Mouse (Mus musculus) myocyte (in vitro differentiated cells): ENCODE results near the gene Rnf145. TPM values are rescaled to one million over a fixed set of nuclear protein-coding genes. Genes with fewer than 3 reads are reported as not detected.

Source experiments
- H3K27me3 ChIP-seq: one replicate; pipeline ENCODE4 v1.6.1; 2011; ENCODE audit not compliant: control insufficient read depth, insufficient read depth, insufficient read length
- H3K36me3 ChIP-seq: one replicate; pipeline ENCODE4 v1.6.1; 2011; ENCODE audit not compliant: control insufficient read depth, insufficient read depth
- H3K4me2 ChIP-seq: one replicate; pipeline ENCODE4 v1.6.1; 2011; ENCODE audit warnings: low read depth, control low read depth
- H3K4me3 ChIP-seq: one replicate; pipeline ENCODE4 v1.5.1; 2011; ENCODE audit warnings: mild to moderate bottlenecking, control low read depth, moderate library complexity
- H3K79me2 ChIP-seq: one replicate; pipeline ENCODE4 v1.6.1; 2011; ENCODE audit not compliant: control insufficient read depth, insufficient read depth
- H3ac ChIP-seq: one replicate; pipeline ENCODE4 v1.6.1; 2011; ENCODE audit not compliant: control insufficient read depth, insufficient read length
- CEBPB ChIP-seq: IDR thresholded peaks from 2 replicates; pipeline ENCODE4 v1.6.1; 2011; ENCODE audit warnings: mild to moderate bottlenecking, moderate library complexity; ENCODE audit not compliant: poor library complexity, insufficient read depth, severe bottlenecking
- E2F4 ChIP-seq: IDR thresholded peaks from one replicate; pipeline ENCODE4 v1.6.1; 2011; ENCODE audit warnings: mild to moderate bottlenecking, control low read depth, moderate library complexity; ENCODE audit not compliant: insufficient read depth
- MAX ChIP-seq: IDR thresholded peaks from one replicate; pipeline ENCODE4 v1.6.1; 2011; ENCODE audit warnings: low read depth, mild to moderate bottlenecking, control low read depth
- MYOD1 ChIP-seq, 3 experiments: IDR thresholded peaks; one replicate each; pipeline ENCODE4 v1.6.1; 2011; ENCODE audit warnings: control low read depth in 2 of 3, low read depth in 2 of 3, mild to moderate bottlenecking in 2 of 3, moderate library complexity in 1 of 3; ENCODE audit not compliant: insufficient read length in 2 of 3, control insufficient read depth in 1 of 3
- MYOG ChIP-seq, 3 experiments: IDR thresholded peaks; one replicate each; pipeline ENCODE4 v1.6.1; 2011; ENCODE audit warnings: control low read depth in 2 of 3, low read depth in 2 of 3, mild to moderate bottlenecking in 2 of 3; ENCODE audit not compliant: insufficient read length in 2 of 3, control insufficient read depth in 1 of 3, insufficient read depth in 1 of 3
- POLR2A ChIP-seq: IDR thresholded peaks from one replicate; pipeline ENCODE4 v1.6.1; 2011; ENCODE audit warnings: low read depth, mild to moderate bottlenecking, control low read depth, moderate library complexity; ENCODE audit not compliant: insufficient read length
- POLR2AphosphoS2 ChIP-seq: IDR thresholded peaks from one replicate; pipeline ENCODE4 v1.6.1; 2011; ENCODE audit warnings: low read depth, control low read depth; ENCODE audit not compliant: insufficient read length
- REST ChIP-seq: IDR thresholded peaks from one replicate; pipeline ENCODE4 v1.6.1; 2011; ENCODE audit warnings: mild to moderate bottlenecking, control low read depth, moderate library complexity; ENCODE audit not compliant: insufficient read depth, insufficient read length
- SRF ChIP-seq: IDR thresholded peaks from one replicate; pipeline ENCODE4 v1.6.1; 2011; ENCODE audit warnings: low read depth; ENCODE audit not compliant: control insufficient read depth, insufficient read length
- TCF12 ChIP-seq: IDR thresholded peaks from one replicate; pipeline ENCODE4 v1.6.1; 2011; ENCODE audit warnings: mild to moderate bottlenecking, control low read depth; ENCODE audit not compliant: poor library complexity, insufficient read depth, severe bottlenecking
- TCF3 ChIP-seq: IDR thresholded peaks from one replicate; pipeline ENCODE4 v1.6.1; 2011; ENCODE audit warnings: low read depth, control low read depth; ENCODE audit not compliant: insufficient read length
- USF1 ChIP-seq: IDR thresholded peaks from one replicate; pipeline ENCODE4 v1.6.1; 2011; ENCODE audit warnings: low read depth, mild to moderate bottlenecking, control low read depth, moderate library complexity
- polyA plus RNA-seq: library from polyadenylated mRNA; unstranded; fragments of >200 nt; fragmentation: generic; extraction: Trizol; gene quantifications from one replicate; pipeline ENCODE4 v1.2.1, GENCODE M21; 2012; ENCODE audit warnings: missing spikeins

The Rnf145 gene
- polyA plus RNA-seq, 1 experiment = 63.6 TPM

- Histone ChIP-seq H3K36me3 (peaks cover 42% of the 10 kb centered on the region), H3K4me2 (no peak overlapping the region), H3K79me2 (peaks cover 41% of the 10 kb centered on the region), H3K4me3 (no peak overlapping the region), H3ac (no peak overlapping the region), H3K27me3 (no peaks in the 10 kb centered on the region)
- TF ChIP-seq MYOD1 (IDR thresholded peaks at IDR 0.05; ENCODE audit: control insufficient read depth in 1 of 3, insufficient read length in 2 of 3, low read depth in 2 of 3) (no peak), E2F4 (no peak), CEBPB (no peak), MYOG (IDR thresholded peaks at IDR 0.05; ENCODE audit: control insufficient read depth in 1 of 3, insufficient read depth in 1 of 3, insufficient read length in 2 of 3, low read depth in 2 of 3) (no peak), TCF3 (no peak), POLR2AphosphoS2 (no peak), MAX (no peak), TCF12 (no peak), POLR2A (no peak), USF1 (no peak), REST (no peak), SRF (no peak)
Measured at GRCm38 (mm10) chr11:44530867-44531266, 12.1 kb downstream of the Rnf145 start.

GRCm38 (mm10) chr11:44531617-44532016 is 12.9 kb downstream of the Rnf145 start:
- peaks cover 35% of the 10 kb centered on the region for H3K36me3 ChIP-seq

GRCm38 (mm10) chr11:44532846-44533781 is 14.3 kb downstream of the Rnf145 start:
- no peak overlapping the region for H3ac ChIP-seq

More at GRCm38 (mm10) chr11:44531617-44532016, 12.9 kb downstream of the Rnf145 start:
- TF ChIP-seq MYOG (IDR thresholded peaks at IDR 0.05; ENCODE audit: control insufficient read depth in 1 of 3, insufficient read depth in 1 of 3, insufficient read length in 2 of 3, low read depth in 2 of 3) (no peak), MAX (no peak), REST (no peak), POLR2A (no peak), TCF3 (no peak), E2F4 (no peak)
- H3ac ChIP-seq = no peak overlapping the region
- H3K27me3 ChIP-seq = no peaks in the 10 kb centered on the region
- peaks cover 40% of the 10 kb centered on the region for H3K79me2 ChIP-seq
- no peak overlapping the region for H3K4me3 ChIP-seq
- H3K4me2 ChIP-seq = no peak overlapping the region

GRCm38 (mm10) chr11:44534999-44535750 is 16.4 kb downstream of the Rnf145 start:
- Histone ChIP-seq H3K4me3 (no peak overlapping the region), H3ac (no peak overlapping the region), H3K36me3 (peaks cover 19% of the 10 kb centered on the region), H3K27me3 (no peaks in the 10 kb centered on the region), H3K79me2 (peaks cover 30% of the 10 kb centered on the region), H3K4me2 (peak overlapping the region; percentile 32)
- TF ChIP-seq MYOD1 (IDR thresholded peaks at IDR 0.05; ENCODE audit: control insufficient read depth in 1 of 3, insufficient read length in 2 of 3, low read depth in 2 of 3) = no peak
- no peak for TF ChIP-seq E2F4
- TF ChIP-seq USF1 = no peak
- no peak for TF ChIP-seq MYOG (IDR thresholded peaks at IDR 0.05; ENCODE audit: control insufficient read depth in 1 of 3, insufficient read depth in 1 of 3, insufficient read length in 2 of 3, low read depth in 2 of 3)
- TF ChIP-seq TCF12 = no peak
- TF ChIP-seq MAX = no peak
- TF ChIP-seq TCF3 = no peak
- no peak for TF ChIP-seq POLR2AphosphoS2
- no peak for TF ChIP-seq REST
- no peak for TF ChIP-seq POLR2A
- no peak for TF ChIP-seq SRF
- TF ChIP-seq CEBPB = no peak

More at GRCm38 (mm10) chr11:44532846-44533781, 14.3 kb downstream of the Rnf145 start:
- Histone ChIP-seq H3K36me3 (peaks cover 22% of the 10 kb centered on the region), H3K4me2 (no peak overlapping the region), H3K79me2 (peaks cover 34% of the 10 kb centered on the region), H3K4me3 (no peak overlapping the region), H3K27me3 (no peaks in the 10 kb centered on the region)
- TF ChIP-seq MAX = no peak
- TF ChIP-seq E2F4 = no peak
- no peak for TF ChIP-seq SRF
- no peak for TF ChIP-seq POLR2A
